Mouse (Mus musculus) ES-Bruce4 (cell line): ENCODE data around the gene Rho.

Experiments used
- CTCF ChIP-seq: IDR thresholded peaks from one replicate; pipeline ENCODE4 v1.8.1; 2011; ENCODE audit warnings: low read depth, low read length
- EP300 ChIP-seq: IDR thresholded peaks from 2 replicates; pipeline ENCODE4 v1.6.1; 2011; ENCODE audit warnings: low read depth, low read length; ENCODE audit not compliant: insufficient read depth
- POLR2A ChIP-seq: IDR thresholded peaks from one replicate; pipeline ENCODE4 v1.8.1; 2011; ENCODE audit warnings: low read length; ENCODE audit not compliant: insufficient read depth

DNA sequence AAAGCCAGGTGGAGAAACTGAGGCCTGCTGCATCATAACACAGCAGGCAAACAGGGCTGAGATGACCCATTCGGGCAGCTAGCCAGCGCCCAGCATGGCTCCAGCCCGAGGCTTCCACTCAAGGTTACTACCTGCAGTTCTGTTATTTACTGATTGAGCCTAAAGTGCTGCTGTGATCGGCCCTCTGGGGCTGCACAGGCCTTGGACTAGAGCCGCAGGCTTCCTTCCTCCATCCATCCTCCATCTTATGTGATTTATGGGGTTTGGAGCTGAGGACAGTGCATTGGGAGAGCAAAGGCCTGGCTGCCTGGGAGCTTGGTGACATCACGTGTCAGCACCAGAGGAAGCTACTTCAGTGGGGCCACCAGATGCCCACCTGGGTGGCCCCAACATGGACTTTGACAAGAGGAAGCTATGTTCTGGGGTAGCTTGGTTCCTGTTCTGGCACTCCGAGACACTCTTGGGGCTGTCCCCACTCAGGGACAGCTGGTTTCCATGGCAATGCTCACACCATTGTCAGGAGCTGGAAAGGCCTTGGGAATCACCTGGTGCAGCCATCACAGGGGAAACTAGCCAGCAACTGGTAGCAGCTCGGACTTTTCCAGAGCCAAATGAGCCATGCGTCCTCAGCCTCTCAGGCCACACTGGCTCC, 55.7 kb downstream of the Rho start:
- TF ChIP-seq POLR2A: no peak
- no peak for TF ChIP-seq EP300
- no peak for TF ChIP-seq CTCF
